12 mouse cellular contexts compared by ENCODE assay signal in genomic region chr1:62777320-62778235, GRCm38 (mm10).
DNase-seq lines count a peak whose midpoint lies in the region; ATAC-seq and TF ChIP-seq lines count a peak whose summit lies in the region.
"Had no signal": no experiment of that assay in that cellular context is flagged by ENCODE, and none has a peak within 500 bp of the region (broad histone marks: within the 10 kb centered on the region; RNA-seq: fewer than 3 reads in every experiment).

No protein-coding gene starts in this region.

- no peaks in the 10 kb centered on the region for H3K27me3 ChIP-seq in heart, embryonic 10.5 days (ENCODE audit: insufficient read depth, poor library complexity, severe bottlenecking)
- no peaks in the 10 kb centered on the region; the same call in 1 of the 2 replicates for H3K27me3 ChIP-seq in liver, embryonic 15.5 days
- peaks cover 11% of the 10 kb centered on the region for H3K27me3 ChIP-seq in liver, embryonic 12.5 days (replicated peaks)
- no peaks in the 10 kb centered on the region; the same call in 1 of the 2 replicates for H3K27me3 ChIP-seq in neural tube, embryonic 15.5 days (replicated peaks)
- H3K27me3 ChIP-seq in lung, postnatal 0 days (replicated peaks; ENCODE audit: insufficient read depth, low read length): no peaks in the 10 kb centered on the region
- H3K27me3 ChIP-seq: CH12.LX had no signal

- no peak for TF ChIP-seq CTCF in lung, postnatal 0 days (IDR thresholded peaks at IDR 0.05)

- TF ChIP-seq EP300 in lung, postnatal 0 days (IDR thresholded peaks at IDR 0.05): no peak

- peaks cover under 1% of the 10 kb centered on the region; the same call in 1 of the 2 replicates for H3K36me3 ChIP-seq in heart, embryonic 10.5 days
- no peaks in the 10 kb centered on the region for H3K36me3 ChIP-seq in liver, embryonic 15.5 days (replicated peaks)
- no peaks in the 10 kb centered on the region for H3K36me3 ChIP-seq in liver, embryonic 12.5 days
- H3K36me3 ChIP-seq in neural tube, embryonic 15.5 days: peaks cover 9% of the 10 kb centered on the region
- H3K36me3 ChIP-seq in lung, postnatal 0 days (ENCODE audit: insufficient read depth, low read length): 0 out of 2 replicates have a peak, but pooled peaks cover 6% of the 10 kb centered on the region

- 49% methylated on average over 17 of the region's 17 CpGs for WGBS in heart, embryonic 10.5 days
- 54% methylated on average over 17 of the region's 17 CpGs for WGBS in liver, embryonic 15.5 days (ENCODE audit: insufficient replicate concordance)
- 55% methylated on average over 17 of the region's 17 CpGs for WGBS in liver, embryonic 12.5 days (ENCODE audit: insufficient replicate concordance)
- 36% methylated on average over 17 of the region's 17 CpGs for WGBS in neural tube, embryonic 15.5 days
- WGBS in lung, postnatal 0 days: 43% methylated on average over 17 of the region's 17 CpGs

- H3K9ac ChIP-seq in liver, embryonic 15.5 days: no peak overlapping the region
- H3K9ac ChIP-seq in liver, embryonic 12.5 days: no peak overlapping the region
- H3K9ac ChIP-seq in neural tube, embryonic 15.5 days (replicated peaks): no peak overlapping the region
- no peak overlapping the region for H3K9ac ChIP-seq in lung, postnatal 0 days (replicated peaks; ENCODE audit: low read depth)
- H3K9ac ChIP-seq: limb, embryonic 13.5 days had no signal

- DNase-seq in heart, embryonic 10.5 days (ENCODE audit: low spot score): no peak
- no peak for DNase-seq in heart, adult 9 months (ENCODE audit: low spot score in 2 of 2)
- peak; percentile 79 for DNase-seq in cerebellum, adult 8-10 months
- no peak for DNase-seq in lung, postnatal 0 days (ENCODE audit: low spot score)
- DNase-seq in spleen, postnatal 14 days (ENCODE audit: low spot score in 2 of 2): no peak

- 0 out of 2 replicates have a peak overlapping the region, but pooled peaks have one; percentile 10 for H3K4me2 ChIP-seq in liver, embryonic 15.5 days
- no peak overlapping the region for H3K4me2 ChIP-seq in liver, embryonic 12.5 days
- no peak overlapping the region for H3K4me2 ChIP-seq in neural tube, embryonic 15.5 days
- no peak overlapping the region for H3K4me2 ChIP-seq in lung, postnatal 0 days (replicated peaks; ENCODE audit: low read depth, low read length)
- H3K4me2 ChIP-seq: limb, embryonic 13.5 days had no signal

- no peaks in the 10 kb centered on the region for H3K9me3 ChIP-seq in heart, embryonic 10.5 days
- no peaks in the 10 kb centered on the region for H3K9me3 ChIP-seq in liver, embryonic 15.5 days (replicated peaks)
- no peaks in the 10 kb centered on the region for H3K9me3 ChIP-seq in liver, embryonic 12.5 days (replicated peaks)
- no peaks in the 10 kb centered on the region for H3K9me3 ChIP-seq in neural tube, embryonic 15.5 days (replicated peaks)
- no peaks in the 10 kb centered on the region for H3K9me3 ChIP-seq in lung, postnatal 0 days (ENCODE audit: low read length)
- H3K9me3 ChIP-seq: limb, embryonic 13.5 days had no signal

- peaks cover 81% of the 10 kb centered on the region for H3K4me1 ChIP-seq in heart, embryonic 10.5 days
- H3K4me1 ChIP-seq in liver, embryonic 15.5 days (replicated peaks): peaks cover 14% of the 10 kb centered on the region
- H3K4me1 ChIP-seq in liver, embryonic 12.5 days: peaks cover 46% of the 10 kb centered on the region
- peaks cover 32% of the 10 kb centered on the region for H3K4me1 ChIP-seq in neural tube, embryonic 15.5 days
- H3K4me1 ChIP-seq in lung, postnatal 0 days (ENCODE audit: insufficient read depth, low read depth, low read length): peaks cover 6% of the 10 kb centered on the region

- peak overlapping the region; percentile 5; the same call in 1 of the 2 replicates for H3K4me3 ChIP-seq in heart, embryonic 10.5 days
- no peak overlapping the region for H3K4me3 ChIP-seq in liver, embryonic 15.5 days (replicated peaks)
- H3K4me3 ChIP-seq in liver, embryonic 12.5 days: no peak overlapping the region
- no peak overlapping the region for H3K4me3 ChIP-seq in neural tube, embryonic 15.5 days (replicated peaks)
- H3K4me3 ChIP-seq in lung, postnatal 0 days (ENCODE audit: low read depth, low read length): no peak overlapping the region
- H3K4me3 ChIP-seq: erythroblast, embryonic 14.5 days; limb, embryonic 13.5 days had no signal

- ATAC-seq in liver, embryonic 15.5 days (ENCODE audit: insufficient read depth): no peak
- no peak for ATAC-seq in liver, embryonic 12.5 days
- ATAC-seq in neural tube, embryonic 15.5 days (ENCODE audit: low FRiP score): no peak
- no peak for ATAC-seq in lung, postnatal 0 days

- H3K27ac ChIP-seq in heart, embryonic 10.5 days: peak overlapping the region; percentile 81
- H3K27ac ChIP-seq in liver, embryonic 15.5 days (replicated peaks): no peak overlapping the region
- no peak overlapping the region for H3K27ac ChIP-seq in liver, embryonic 12.5 days
- peak overlapping the region; percentile 18; the same call in 1 of the 2 replicates for H3K27ac ChIP-seq in neural tube, embryonic 15.5 days (replicated peaks)
- no peak overlapping the region for H3K27ac ChIP-seq in lung, postnatal 0 days (ENCODE audit: low read length)
- H3K27ac ChIP-seq: limb, embryonic 13.5 days; stomach, postnatal 0 days had no signal

Comparison
In these comparisons a context has a peak if more than half of its experiments do, and no peak if none do; other contexts are left out.
1. H3K27ac ChIP-seq: peak in heart, embryonic 10.5 days (single experiment) and neural tube, embryonic 15.5 days (single experiment); none in liver, embryonic 15.5 days (single experiment), liver, embryonic 12.5 days (single experiment) and lung, postnatal 0 days (single experiment).